Mouse (Mus musculus) heart, embryonic 12.5 days (tissue): ENCODE results near the gene Phc1. TPM values are rescaled to one million over a fixed set of nuclear protein-coding genes. Genes with fewer than 3 reads are reported as not detected.

Source experiments
- ATAC-seq: fragments of 200-750 bp; cut with Nextera tagmentation; 2 replicates; pipeline ENCODE4 v1.8.0; 2017; ENCODE audit warnings: moderate TSS enrichment, moderate library complexity; ENCODE audit not compliant: insufficient number of reproducible peaks, low FRiP score
- H3K27ac ChIP-seq: fragments of 300-500 bp; sonication (generic); 2 replicates; pipeline ENCODE4 v1.5.1; 2016; ENCODE audit warnings: mild to moderate bottlenecking, moderate library complexity; ENCODE audit not compliant: poor library complexity, severe bottlenecking
- H3K27me3 ChIP-seq: fragments of 300-500 bp; sonication (generic); replicated peaks from 2 replicates; pipeline ENCODE4 v1.6.1; 2016; ENCODE audit warnings: mild to moderate bottlenecking, moderate library complexity
- H3K36me3 ChIP-seq: fragments of 300-500 bp; sonication (generic); 2 replicates; pipeline ENCODE4 v1.6.1; 2016; ENCODE audit warnings: mild to moderate bottlenecking, moderate library complexity
- H3K4me1 ChIP-seq: fragments of 300-500 bp; sonication (generic); replicated peaks from 2 replicates; pipeline ENCODE4 v1.6.1; 2016; ENCODE audit warnings: mild to moderate bottlenecking
- H3K4me2 ChIP-seq: fragments of 300-500 bp; sonication (generic); 2 replicates; pipeline ENCODE4 v1.6.1; 2016; ENCODE audit warnings: mild to moderate bottlenecking, moderate library complexity
- H3K4me3 ChIP-seq: fragments of 300-500 bp; sonication (generic); 2 replicates; pipeline ENCODE4 v1.5.1; 2016; ENCODE audit warnings: mild to moderate bottlenecking
- H3K9ac ChIP-seq: fragments of 300-500 bp; sonication (generic); 2 replicates; pipeline ENCODE4 v1.6.1; 2016; ENCODE audit warnings: mild to moderate bottlenecking, moderate library complexity
- H3K9me3 ChIP-seq: fragments of 300-500 bp; sonication (generic); replicated peaks from 2 replicates; pipeline ENCODE4 v1.6.1; 2016; ENCODE audit warnings: mild to moderate bottlenecking, moderate library complexity
- WGBS: fragments of 180-500 bp; shearing (Covaris S2); methylation state at CpG from one replicate; pipeline ENCODE4 v1.1.7; 2016; 5-methylcytosine and 5-hydroxymethylcytosine counted together
- polyA plus RNA-seq: library from polyadenylated mRNA; unstranded; fragments of >200 nt; fragmentation: Nextera tagmentation; extraction: Ambion mirVana; gene quantifications from 2 replicates; pipeline ENCODE4 v1.2.1, GENCODE M21; 2016

The Phc1 gene
- polyA plus RNA-seq, 1 experiment from 2014 or later = 13.7 TPM

GRCm38 (mm10) chr6:122283429-122283828 lies 56.9 kb downstream of the Phc1 start:
- Histone ChIP-seq H3K9ac (no peak overlapping the region), H3K4me2 (no peak overlapping the region), H3K36me3 (no peaks in the 10 kb centered on the region), H3K27ac (no peak overlapping the region), H3K4me1 (no peaks in the 10 kb centered on the region), H3K9me3 (no peaks in the 10 kb centered on the region), H3K4me3 (no peak overlapping the region), H3K27me3 (no peaks in the 10 kb centered on the region)
- no peak for ATAC-seq
- WGBS = 74% methylated on average over 2 of the region's 2 CpGs

GRCm38 (mm10) chr6:122282782-122283181 lies 57.6 kb downstream of the Phc1 start, which contains the start of gene Klrg1:
Gene Klrg1, minus strand, starts transcription at chr6:122282882.
- no peak within 1 kb of the TSS for H3K9ac ChIP-seq
- no peaks in the 10 kb centered on the region for H3K4me1 ChIP-seq
- WGBS = 76% methylated on average over 6 of the region's 6 CpGs
- H3K4me2 ChIP-seq = no peak within 1 kb of the TSS
- no peak for ATAC-seq
- no peak within 1 kb of the TSS for H3K27ac ChIP-seq
- no peaks in the 10 kb centered on the region for H3K27me3 ChIP-seq
- no peaks in the 10 kb centered on the region for H3K9me3 ChIP-seq
- no peaks in the 10 kb centered on the region for H3K36me3 ChIP-seq
- H3K4me3 ChIP-seq = no peak within 1 kb of the TSS

GRCm38 (mm10) chr6:122276565-122276964 lies 63.8 kb downstream of the Phc1 start:
- Histone ChIP-seq H3K9ac (no peak overlapping the region), H3K27me3 (no peaks in the 10 kb centered on the region), H3K9me3 (no peaks in the 10 kb centered on the region), H3K27ac (no peak overlapping the region), H3K4me3 (no peak overlapping the region), H3K4me1 (peaks cover 9% of the 10 kb centered on the region), H3K4me2 (no peak overlapping the region), H3K36me3 (no peaks in the 10 kb centered on the region)
- WGBS = 80% methylated on average over 7 of the region's 7 CpGs
- ATAC-seq = no peak

- no peak for ATAC-seq
- WGBS = 9% methylated on average over 5 of the region's 5 CpGs
- Histone ChIP-seq H3K27ac (no peak overlapping the region), H3K27me3 (no peaks in the 10 kb centered on the region), H3K4me1 (peaks cover 9% of the 10 kb centered on the region), H3K9ac (no peak overlapping the region), H3K9me3 (no peaks in the 10 kb centered on the region), H3K36me3 (no peaks in the 10 kb centered on the region), H3K4me3 (no peak overlapping the region), H3K4me2 (no peak overlapping the region; the same call in 1 of the 2 replicates)
Observed at GRCm38 (mm10) chr6:122274546-122274945, 65.8 kb downstream of the Phc1 start.

- H3K9ac ChIP-seq = no peak overlapping the region
- H3K27me3 ChIP-seq = no peaks in the 10 kb centered on the region
- peaks cover 9% of the 10 kb centered on the region for H3K4me1 ChIP-seq
- no peaks in the 10 kb centered on the region for H3K36me3 ChIP-seq
- H3K4me2 ChIP-seq = no peak overlapping the region
- H3K9me3 ChIP-seq = no peaks in the 10 kb centered on the region
- no peak overlapping the region for H3K4me3 ChIP-seq
- no peak overlapping the region for H3K27ac ChIP-seq
- no peak for ATAC-seq
- 72% methylated on average over 11 of the region's 11 CpGs for WGBS
Observed at GRCm38 (mm10) chr6:122270152-122270551, 70.2 kb downstream of the Phc1 start.

- no peak overlapping the region for H3K4me3 ChIP-seq
- H3K36me3 ChIP-seq = no peaks in the 10 kb centered on the region
- no peaks in the 10 kb centered on the region for H3K27me3 ChIP-seq
- peaks cover 1% of the 10 kb centered on the region; the same call in 1 of the 2 replicates for H3K4me1 ChIP-seq
- no peak overlapping the region for H3K27ac ChIP-seq
- 80% methylated on average over 4 of the region's 4 CpGs for WGBS
- H3K9me3 ChIP-seq = no peaks in the 10 kb centered on the region
- ATAC-seq = no peak
- H3K4me2 ChIP-seq = no peak overlapping the region
- H3K9ac ChIP-seq = no peak overlapping the region
Observed at GRCm38 (mm10) chr6:122269170-122269569, 71.2 kb downstream of the Phc1 start.

GRCm38 (mm10) chr6:122268561-122268960 lies 71.8 kb downstream of the Phc1 start:
- Histone ChIP-seq H3K9me3 (no peaks in the 10 kb centered on the region), H3K4me2 (no peak overlapping the region), H3K36me3 (no peaks in the 10 kb centered on the region), H3K9ac (no peak overlapping the region), H3K4me3 (no peak overlapping the region), H3K27ac (no peak overlapping the region), H3K4me1 (no peaks in the 10 kb centered on the region), H3K27me3 (no peaks in the 10 kb centered on the region)
- no peak for ATAC-seq
- 49% methylated on average over 3 of the region's 3 CpGs for WGBS

Other genes starting within 250 kb of the Phc1 start
- gene Klrg1, start 57.7 kb downstream of the Phc1 start, polyA plus RNA-seq = not detected in 2 replicates
- gene M6pr, start 31.8 kb downstream of the Phc1 start, polyA plus RNA-seq = 82.0 and 84.6 TPM in 2 replicates
- 7.3 and 8.7 TPM in 2 replicates for gene Rimklb, start 158.2 kb upstream of the Phc1 start, polyA plus RNA-seq
- 9.3 and 9.8 TPM in 2 replicates for gene Mfap5, start 165.3 kb upstream of the Phc1 start, polyA plus RNA-seq
- gene Aicda, start 213.2 kb upstream of the Phc1 start, polyA plus RNA-seq = not detected in 2 replicates